Mouse (Mus musculus) Patski (cell line): Measurements from ENCODE around the gene Cxcr5. TPM values are rescaled to one million over a fixed set of nuclear protein-coding genes. Genes with fewer than 3 reads are reported as not detected.
A peak's percentile ranks its signal among the peaks of the same experiment; 100 is the strongest.

Source experiments
- ATAC-seq: fragments of 100-300 bp; one replicate; pipeline ENCODE4 v1.8.0; 2021
- CTCF ChIA-PET: fragments of 350-600 bp; sonication (Branson Sonifier 250); formaldehyde crosslinking; loops from one replicate; lab custom pipeline; 2022; ENCODE audit warnings: inconsistent platforms; lab: Charles Lee
- POLR2A ChIA-PET: fragments of 350-600 bp; sonication (Branson Sonifier 250); formaldehyde crosslinking; loops from one replicate; lab custom pipeline; 2022; ENCODE audit warnings: antibody characterized with exemption, inconsistent platforms; lab: Charles Lee
- DNase-seq: peaks from one replicate; pipeline ENCODE4 v3.0.0-alpha.2; 2011; ENCODE audit warnings: low read depth, low spot score
- H3K27me3 ChIP-seq: fragments of 371-371 bp; one replicate; pipeline ENCODE4 v1.5.1; 2021
- CTCF ChIP-seq: fragments of 100-300 bp; IDR thresholded peaks from one replicate; pipeline ENCODE4 v1.5.1; 2021
- in situ Hi-C: fragments of 300-500 bp; cut with MboI; formaldehyde crosslinking; loops from 3 replicates; pipeline ENCODE4 v1.11.1; 2018; ENCODE audit warnings: low pct_unique_long_range_greater_than_20kb, mixed read lengths
- polyA plus RNA-seq: library from polyadenylated mRNA; unstranded; gene quantifications from one replicate; pipeline ENCODE4 v1.2.3, GENCODE M21; 2021

Gene Cxcr5
- polyA plus RNA-seq, 1 experiment from 2014 or later = not detected

GRCm38 (mm10) chr9:44484311-44485104 is 77.2 kb downstream of the Cxcr5 start:
- TF ChIP-seq CTCF = no peak
- H3K27me3 ChIP-seq = no peaks in the 10 kb centered on the region
- ATAC-seq (no peak), DNase-seq (no peak)
- ChIA-PET CTCF (interaction anchor here (0.7 to 16.6 kb wide), 2 partner anchors 10 to 15 kb away, joined by 3 to 206 read pairs; no protein-coding TSS in a partner anchor), POLR2A (interaction anchor here (0.6 to 13.9 kb wide), 3 partner anchors 13 to 162 kb away, joined by 3 to 236 read pairs (median 13); partner anchors contain the start of gene Ddx6)
- in situ Hi-C loops = no loop called here

DNA sequence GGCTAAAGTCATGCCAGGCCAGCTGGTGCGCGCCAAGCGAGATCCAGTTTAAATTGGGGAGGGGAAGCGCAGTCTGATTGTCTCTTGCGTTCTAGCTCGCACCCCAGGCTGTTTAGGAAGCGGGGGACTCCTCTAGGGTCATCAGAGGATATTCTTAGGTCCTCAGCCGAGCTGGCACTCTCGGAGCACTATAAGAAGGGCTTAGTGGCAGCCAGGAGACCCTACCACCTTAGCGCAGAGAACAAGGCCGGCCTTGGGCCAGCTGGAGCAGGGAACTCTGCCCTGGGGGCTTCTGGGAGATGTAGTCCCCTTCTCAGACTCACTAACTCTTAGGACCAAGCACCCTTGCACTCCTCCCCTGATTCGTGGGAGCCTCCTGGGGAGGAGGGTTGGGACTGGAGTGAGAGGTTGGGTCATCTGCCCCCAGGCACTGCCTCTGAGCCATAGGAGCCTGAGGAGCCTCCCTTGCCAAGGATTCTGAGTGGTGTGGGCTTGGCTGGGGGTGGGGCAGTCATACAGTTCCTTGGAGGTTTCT is 78.1 kb downstream of the Cxcr5 start:
- ATAC-seq = peak; percentile 52
- ChIA-PET POLR2A (interaction anchor here (0.6 to 13.9 kb wide), 3 partner anchors 14 to 161 kb away, joined by 3 to 236 read pairs (median 13); partner anchors contain the start of gene Ddx6), CTCF (interaction anchor here (1.6 to 16.6 kb wide), 2 partner anchors 16 to 163 kb away, joined by 3 to 206 read pairs; no protein-coding TSS in a partner anchor)
- in situ Hi-C loops = no loop called here
- no peak for DNase-seq
- no peak for TF ChIP-seq CTCF
- no peaks in the 10 kb centered on the region for H3K27me3 ChIP-seq

GRCm38 (mm10) chr9:44483041-44483509 is 78.6 kb downstream of the Cxcr5 start:
- CTCF ChIA-PET = interaction anchor here (1.5 to 16.6 kb wide), 4 partner anchors 17 to 173 kb away, joined by 3 to 206 read pairs (median 4); partner anchors contain the start of gene Ccdc84
- ATAC-seq (no peak), DNase-seq (no peak)
- POLR2A ChIA-PET = interaction anchor here (2.8 to 13.9 kb wide), 2 partner anchors 15 to 121 kb away, joined by 13 to 236 read pairs; partner anchors contain the start of gene Ddx6
- in situ Hi-C loops = no loop called here
- H3K27me3 ChIP-seq = no peaks in the 10 kb centered on the region
- TF ChIP-seq CTCF = no peak

GRCm38 (mm10) chr9:44482552-44482951 is 79.1 kb downstream of the Cxcr5 start, which contains the start of gene Bcl9l:
Gene Bcl9l, plus strand, starts transcription at chr9:44482825.
- H3K27me3 ChIP-seq = no peaks in the 10 kb centered on the region
- ATAC-seq (peak; percentile 29), DNase-seq (no peak)
- ChIA-PET CTCF (interaction anchor here (1.2 to 16.6 kb wide), 5 partner anchors 17 to 173 kb away, joined by 3 to 206 read pairs (median 3); partner anchors contain the start of genes Ccdc84 and Ddx6), POLR2A (interaction anchor here (2.8 to 13.9 kb wide), 2 partner anchors 15 to 122 kb away, joined by 13 to 236 read pairs; partner anchors contain the start of gene Ddx6)
- in situ Hi-C loops = no loop called here
- no peak for TF ChIP-seq CTCF

- DNase-seq = no peak
- H3K27me3 ChIP-seq = no peaks in the 10 kb centered on the region
- POLR2A ChIA-PET = interaction anchor here (13.9 kb wide), 1 partner anchor 16 kb away, joined by 236 read pairs; no protein-coding TSS in a partner anchor
- TF ChIP-seq CTCF = no peak
- in situ Hi-C loops = no loop called here
- CTCF ChIA-PET = interaction anchor here (1.2 to 16.6 kb wide), 5 partner anchors 18 to 173 kb away, joined by 3 to 206 read pairs (median 3); partner anchors contain the start of genes Ccdc84 and Ddx6
- no peak for ATAC-seq
Observed at GRCm38 (mm10) chr9:44482112-44482511, 79.6 kb downstream of the Cxcr5 start.

DNA sequence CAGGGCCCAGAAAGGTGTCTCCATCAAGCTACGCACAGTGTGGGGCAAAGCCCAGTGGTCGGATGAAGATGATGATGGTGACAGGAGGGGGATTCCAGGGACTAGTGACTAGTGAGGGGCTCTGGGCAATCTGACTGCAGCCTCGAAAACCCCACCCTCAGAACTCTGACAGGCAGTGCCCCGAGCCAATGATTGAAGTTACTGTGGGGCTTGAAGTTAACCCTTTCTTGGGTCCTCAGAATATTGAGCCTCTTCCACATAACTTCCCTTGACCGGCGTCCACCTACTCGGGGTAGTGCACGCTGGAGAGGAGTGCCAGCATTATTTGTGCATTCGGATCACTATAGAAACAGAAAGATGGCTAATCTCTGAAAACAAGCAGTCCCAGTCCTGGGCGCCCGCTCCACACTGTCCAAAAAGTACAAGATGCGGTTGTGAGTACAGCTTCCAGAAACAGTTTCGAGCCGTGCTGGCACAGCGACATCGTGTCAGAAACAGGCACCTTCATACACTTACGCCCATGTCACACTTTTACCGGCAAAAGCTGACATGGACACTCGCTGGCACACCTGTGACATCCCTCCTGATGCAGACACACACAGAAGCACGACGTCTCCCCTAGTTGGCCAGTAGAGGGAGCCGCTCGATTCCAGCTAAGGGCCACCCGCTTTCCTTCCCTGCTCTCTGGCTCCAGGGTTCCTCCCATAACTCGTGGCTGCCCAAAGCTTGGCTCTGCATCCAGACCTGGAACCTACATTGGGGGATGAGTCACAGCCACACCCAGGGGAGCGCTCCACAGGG is 81.8 kb downstream of the Cxcr5 start:
- ChIA-PET POLR2A (interaction anchor here (0.6 to 13.9 kb wide), 3 partner anchors 18 to 125 kb away, joined by 4 to 236 read pairs (median 4); partner anchors contain the start of gene Ddx6), CTCF (interaction anchor here (0.9 to 16.6 kb wide), 6 partner anchors 13 to 176 kb away, joined by 3 to 206 read pairs (median 6); no protein-coding TSS in a partner anchor)
- in situ Hi-C loops = no loop called here
- ATAC-seq = peak; percentile 21
- H3K27me3 ChIP-seq = no peaks in the 10 kb centered on the region
- TF ChIP-seq CTCF = no peak
- DNase-seq = no peak

GRCm38 (mm10) chr9:44478959-44479605 is 82.6 kb downstream of the Cxcr5 start:
- DNase-seq = no peak
- no peak for ATAC-seq
- in situ Hi-C loops = no loop called here
- POLR2A ChIA-PET = interaction anchor here (0.6 to 13.9 kb wide), 6 partner anchors 10 to 125 kb away, joined by 3 to 236 read pairs (median 4); partner anchors contain the start of gene Ddx6
- H3K27me3 ChIP-seq = no peaks in the 10 kb centered on the region
- CTCF ChIA-PET = interaction anchor here (1.0 to 16.6 kb wide), 7 partner anchors 8 to 173 kb away, joined by 3 to 206 read pairs (median 5); no protein-coding TSS in a partner anchor
- TF ChIP-seq CTCF = no peak

DNA sequence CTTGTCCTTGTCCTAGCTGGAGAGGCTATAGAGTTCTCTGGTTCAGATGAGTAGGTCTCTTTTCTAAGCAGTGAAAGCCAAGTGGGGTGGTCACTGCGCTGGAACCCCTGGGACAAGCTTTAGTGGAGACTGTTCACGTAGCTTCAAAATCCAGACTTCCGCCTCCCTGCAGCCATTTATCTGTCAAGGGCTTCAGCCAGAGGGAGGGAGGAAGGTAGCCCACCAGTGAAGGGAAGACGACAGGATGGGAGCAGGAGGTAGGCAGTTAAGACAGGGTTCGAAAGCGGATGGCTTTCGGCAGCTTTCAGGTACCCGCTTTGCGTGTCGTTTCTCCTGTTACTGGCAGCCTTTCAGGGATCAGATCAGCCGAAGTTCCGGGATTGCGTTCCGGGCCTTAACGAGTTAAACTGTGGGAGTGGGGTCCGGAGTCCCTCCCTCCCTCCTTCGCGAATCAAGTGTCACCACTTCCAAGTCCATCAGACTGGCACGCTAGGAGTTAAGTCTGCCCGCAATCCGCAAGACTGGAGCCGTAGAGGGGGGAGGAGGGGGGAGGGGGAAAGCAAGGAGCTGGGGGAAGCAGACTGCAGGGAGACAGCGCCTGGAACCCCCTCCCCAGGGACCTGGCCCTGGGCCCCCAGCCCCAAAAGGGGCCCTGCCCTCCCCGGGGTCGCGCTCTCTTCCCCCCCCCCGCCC is 83.3 kb downstream of the Cxcr5 start:
- CTCF ChIA-PET = interaction anchor here (0.5 to 16.6 kb wide), 8 partner anchors 9 to 177 kb away, joined by 3 to 206 read pairs (median 3); no protein-coding TSS in a partner anchor
- in situ Hi-C loops = no loop called here
- H3K27me3 ChIP-seq = no peaks in the 10 kb centered on the region
- DNase-seq (no peak), ATAC-seq (no peak)
- TF ChIP-seq CTCF = no peak
- POLR2A ChIA-PET = interaction anchor here (1.0 to 13.9 kb wide), 5 partner anchors 11 to 126 kb away, joined by 3 to 236 read pairs (median 4); partner anchors contain the start of gene Ddx6
